Mouse (Mus musculus) layer of hippocampus, postnatal 14 days (tissue): ENCODE results near the gene Shoc2. TPM values are rescaled to one million over a fixed set of nuclear protein-coding genes. Genes with fewer than 3 reads are reported as not detected.

ENCODE experiments used
- DNase-seq, 2 experiments: peaks; one replicate each; pipeline ENCODE4 v3.0.0; 2021 to 2022; ENCODE audit warnings: low spot score in 2 of 2, mixed read lengths in 1 of 2
- total RNA-seq, 2 experiments: library from RNA; stranded (reverse); gene quantifications; 2 replicates each; pipeline ENCODE4 v1.2.3; 2021

The Shoc2 gene
- total RNA-seq, 2 experiments from 2014 or later = 45.6 to 46.8 TPM

DNA sequence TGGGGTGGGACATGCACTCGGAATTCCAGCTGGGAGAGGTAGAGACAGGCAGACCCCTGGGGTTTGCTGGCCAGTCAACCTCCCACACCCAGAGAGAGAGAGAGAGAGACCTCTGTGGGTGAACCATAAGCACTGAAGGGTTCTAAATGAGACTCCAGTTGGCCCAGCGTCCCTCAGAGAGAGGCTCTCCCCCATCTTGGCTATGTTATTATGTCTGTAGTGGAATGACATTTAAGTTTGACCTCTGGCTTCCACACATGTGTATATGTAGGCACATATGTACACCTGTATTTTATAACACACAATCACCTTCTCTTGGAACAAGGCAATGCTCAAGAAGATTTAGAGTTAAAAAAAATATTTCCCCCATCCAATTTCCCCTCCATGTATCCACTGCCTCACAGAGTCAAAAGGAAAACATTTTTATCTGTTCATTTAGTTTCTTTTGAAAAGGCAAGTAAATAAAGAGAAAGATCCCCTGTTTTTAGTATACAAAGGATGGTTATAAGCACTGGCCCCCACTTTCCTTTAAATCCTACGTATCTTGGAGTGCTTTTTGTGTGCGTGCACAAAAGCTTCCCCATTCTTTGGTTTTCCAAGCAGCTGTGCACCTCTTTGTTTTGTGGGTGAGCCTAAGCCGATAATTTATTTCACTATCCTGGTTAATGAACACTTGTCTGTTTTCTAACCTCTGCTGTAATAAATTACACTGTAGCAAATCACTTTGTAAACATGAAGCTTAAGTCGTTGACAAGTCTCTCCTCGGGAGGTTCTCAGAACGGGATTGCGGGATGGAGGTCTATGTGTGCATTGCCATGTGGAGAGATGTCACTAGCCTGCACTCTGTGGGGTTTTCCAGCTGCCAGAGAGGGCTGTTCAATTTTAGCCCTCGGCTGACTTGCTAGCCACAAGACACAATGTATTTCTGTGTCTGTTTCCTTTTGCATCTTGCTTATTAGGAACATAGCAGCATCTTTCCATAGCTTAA, 132.6 kb downstream of the Shoc2 start:
- no peak for DNase-seq

GRCm38 (mm10) chr19:54081303-54081702, 137.2 kb downstream of the Shoc2 start:
- DNase-seq = no peak

GRCm38 (mm10) chr19:54081716-54082165, 137.6 kb downstream of the Shoc2 start:
- DNase-seq = no peak

Other genes with a start within 250 kb of the Shoc2 start
- 100 to 1,000 TPM; 121 TPM for gene Pdcd4, start 52.1 kb upstream of the Shoc2 start, total RNA-seq
- gene Bbip1, start 321 bp downstream of the Shoc2 start, total RNA-seq = 10 to 100 TPM; 66.0 to 74.4 TPM
- gene Adra2a, start 99.8 kb downstream of the Shoc2 start, total RNA-seq = 10 to 100 TPM; 13.6 to 14.5 TPM